Mouse (Mus musculus) small intestine, adult 10 weeks (tissue): ENCODE results near the gene Son. TPM values are rescaled to one million over a fixed set of nuclear protein-coding genes. Genes with fewer than 3 reads are reported as not detected.

Experiments
- polyA plus RNA-seq: library from polyadenylated mRNA; stranded (reverse); fragments of 350-450 nt; fragmentation: Illumina TruSeq; extraction: RNeasy Lipid Tissue Mini Kit (QIAGEN cat#74804); gene quantifications from one replicate; pipeline ENCODE4 v1.2.3, GENCODE M21; 2014; ENCODE audit warnings: low replicate concordance

Son gene
- 537 TPM for polyA plus RNA-seq

GRCm38 (mm10) chr16:91647461-91648219 lies at the start of gene Son:
TSS of gene Son (plus strand) at chr16:91647506.

GRCm38 (mm10) chr16:91597672-91598010 lies 49.7 kb upstream of the Son start, which contains the start of gene Tmem50b:
TSS of gene Tmem50b (minus strand) at chr16:91597800.

GRCm38 (mm10) chr16:91618511-91619501 lies 28.5 kb upstream of the Son start, which contains the start of gene Dnajc28:
TSS of gene Dnajc28 (minus strand) at chr16:91619026.

GRCm38 (mm10) chr16:91646681-91647419 lies 456 bp upstream of the Son start, which contains the start of gene Gart:
TSS of gene Gart (minus strand) at chr16:91646952.

GRCm38 (mm10) chr16:91688619-91689334 lies 41.5 kb downstream of the Son start, which contains the start of gene Donson:
TSS of gene Donson (minus strand) at chr16:91688770.

DNA sequence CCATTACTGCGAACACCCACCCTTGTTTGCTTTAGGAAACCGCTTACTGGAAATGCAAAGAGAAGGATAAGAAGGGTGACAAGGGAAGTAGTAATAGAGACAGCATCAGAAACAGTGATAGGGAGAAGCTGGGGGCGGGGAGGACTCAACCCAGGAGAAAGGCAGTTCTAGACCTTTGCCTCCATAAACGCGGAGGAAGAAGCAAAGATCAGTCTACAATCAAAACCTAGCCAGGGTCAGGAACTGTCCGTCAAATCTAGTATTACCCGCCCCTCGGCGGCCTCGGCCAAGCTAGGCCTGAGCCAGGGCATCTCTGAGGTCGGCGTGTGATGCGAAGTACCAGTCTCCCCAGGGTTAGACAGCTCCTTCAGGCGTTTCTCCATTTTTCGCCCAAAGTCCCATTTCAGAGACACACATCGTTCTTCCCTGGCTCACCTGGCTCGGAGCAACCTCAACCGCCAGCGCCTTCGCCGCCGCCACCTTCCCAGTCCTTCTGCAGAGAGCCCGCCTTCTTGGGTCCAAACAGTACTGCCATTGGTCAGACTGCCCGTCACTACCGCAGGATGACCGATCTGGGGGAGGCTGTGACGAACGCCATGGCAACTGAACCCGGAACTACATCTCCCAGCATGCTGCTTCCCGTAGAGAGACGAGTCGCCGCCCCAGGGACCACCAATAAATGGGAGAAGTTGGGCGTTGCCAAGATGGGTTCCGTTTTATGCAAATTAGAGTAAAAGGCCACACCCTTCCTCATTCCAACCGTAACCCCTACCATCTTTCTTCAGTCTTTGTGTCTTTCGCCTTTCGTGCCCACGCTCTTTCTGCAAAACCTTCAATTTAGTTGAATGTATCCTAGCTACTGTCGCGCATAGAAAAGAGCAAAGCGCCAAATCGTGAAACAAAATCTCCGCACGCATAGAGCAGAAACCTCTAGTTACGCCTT lies 81.1 kb downstream of the Son start, which contains the start of gene Cryzl1:
Gene Cryzl1 (minus strand): TSS at position 853 of the 943 bp plus-strand sequence.

Other genes starting within 250 kb of the Son start
- 95.2 TPM for gene Il10rb, start 241.3 kb upstream of the Son start, polyA plus RNA-seq
- 71.9 TPM for gene Ifnar1, start 162.3 kb upstream of the Son start, polyA plus RNA-seq
- 69.8 TPM for gene Ifngr2, start 100.4 kb upstream of the Son start, polyA plus RNA-seq
- gene Tmem50b, start 49.7 kb upstream of the Son start, polyA plus RNA-seq, result 83.0 TPM
- gene Dnajc28, start 28.5 kb upstream of the Son start, polyA plus RNA-seq, result 10.2 TPM
- 6.5 TPM for gene Gart, start 554 bp upstream of the Son start, polyA plus RNA-seq
- gene Donson, start 41.3 kb downstream of the Son start, polyA plus RNA-seq, result 18.8 TPM
- 102 TPM for gene Cryzl1, start 81.5 kb downstream of the Son start, polyA plus RNA-seq
- gene Itsn1, start 81.8 kb downstream of the Son start, polyA plus RNA-seq, result 8.2 TPM